22 mouse cellular contexts compared by ENCODE assay signal in the genomic region with DNA sequence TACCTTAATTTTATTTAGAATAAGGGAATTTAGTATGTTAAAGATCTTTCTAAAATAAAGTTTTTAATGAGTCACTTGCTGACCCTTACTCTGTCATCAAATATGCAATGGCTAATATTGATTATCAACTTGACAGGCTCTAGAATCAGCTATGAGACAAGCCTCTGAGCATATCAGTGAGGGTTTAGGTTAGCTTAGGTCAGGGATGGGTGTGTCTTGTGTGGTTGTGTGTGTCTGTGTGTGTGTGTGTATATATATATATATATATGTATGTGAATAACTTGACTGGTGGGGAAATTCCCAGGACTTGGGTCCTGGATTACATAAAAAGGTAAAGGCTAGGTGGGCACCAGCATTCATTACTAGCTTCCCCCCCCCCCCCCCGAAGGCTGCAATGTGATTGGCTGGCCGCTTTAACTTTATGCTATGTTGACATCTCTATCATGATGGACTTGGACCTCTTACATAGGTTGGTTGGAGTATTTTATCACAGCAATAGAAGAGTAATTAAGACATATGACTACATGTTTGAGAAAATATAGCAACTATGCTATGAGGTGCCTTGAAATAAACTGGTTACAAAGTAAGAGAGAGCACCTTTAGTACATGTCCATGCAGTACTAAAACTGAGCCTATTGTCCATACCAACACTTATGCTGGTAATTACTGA.
A peak's percentile ranks its signal among the peaks of the same experiment; 100 is the strongest.
DNase-seq lines count a peak whose midpoint lies in the region; ATAC-seq and TF ChIP-seq lines count a peak whose summit lies in the region.
"Had no signal": no experiment of that assay in that cellular context is flagged by ENCODE, and none has a peak within 500 bp of the region (broad histone marks: within the 10 kb centered on the region; RNA-seq: fewer than 3 reads in every experiment).

No protein-coding gene starts in this region.

- H3K4me2 ChIP-seq in intestine, embryonic 15.5 days (replicated peaks) = no peak overlapping the region
- H3K4me2 ChIP-seq in intestine, embryonic 16.5 days (ENCODE audit: low read depth, low read length) = no peak overlapping the region
- no peak overlapping the region for H3K4me2 ChIP-seq in intestine, postnatal 0 days (replicated peaks; ENCODE audit: low read depth)
- H3K4me2 ChIP-seq in neural tube, embryonic 15.5 days = no peak overlapping the region

- no peak for TF ChIP-seq CTCF in intestine, postnatal 0 days (IDR thresholded peaks at IDR 0.05; ENCODE audit: low read depth)

- intact Hi-C loops in heart, postnatal 10 days (cut with DNase I) = no loop called here

- no peak overlapping the region for H3K4me3 ChIP-seq in intestine, embryonic 15.5 days (replicated peaks)
- no peak overlapping the region for H3K4me3 ChIP-seq in intestine, embryonic 16.5 days (ENCODE audit: low read length)
- no peak overlapping the region for H3K4me3 ChIP-seq in intestine, postnatal 0 days (ENCODE audit: low read depth, low read length)
- H3K4me3 ChIP-seq in neural tube, embryonic 15.5 days (replicated peaks) = no peak overlapping the region

- peak; percentile 76 for ATAC-seq in intestine, embryonic 15.5 days
- ATAC-seq in intestine, embryonic 16.5 days = peak; percentile 88
- ATAC-seq in intestine, postnatal 0 days = peak; percentile 92
- ATAC-seq in neural tube, embryonic 15.5 days (ENCODE audit: low FRiP score) = no peak
- ATAC-seq: activated CD4-positive, CD25-positive, alpha-beta regulatory T cell, adult 4 months; CD4-positive, CD25-positive, alpha-beta regulatory T cell, adult 4 months; Patski had no signal

- 0 out of 2 replicates have a peak, but pooled peaks cover 7% of the 10 kb centered on the region for H3K36me3 ChIP-seq in intestine, embryonic 15.5 days
- 0 out of 2 replicates have a peak, but pooled peaks cover 8% of the 10 kb centered on the region for H3K36me3 ChIP-seq in intestine, embryonic 16.5 days (ENCODE audit: control insufficient read depth, insufficient read depth, low read length)
- H3K36me3 ChIP-seq in intestine, postnatal 0 days (ENCODE audit: control insufficient read depth, insufficient read depth) = peaks cover 27% of the 10 kb centered on the region
- H3K36me3 ChIP-seq in neural tube, embryonic 15.5 days = peaks cover 19% of the 10 kb centered on the region

- H3K4me1 ChIP-seq in intestine, embryonic 15.5 days (replicated peaks) = no peaks in the 10 kb centered on the region
- no peaks in the 10 kb centered on the region for H3K4me1 ChIP-seq in intestine, embryonic 16.5 days (ENCODE audit: control insufficient read depth, insufficient read depth, low read length)
- no peaks in the 10 kb centered on the region for H3K4me1 ChIP-seq in intestine, postnatal 0 days (replicated peaks; ENCODE audit: control insufficient read depth, insufficient read depth, low read length)
- H3K4me1 ChIP-seq in neural tube, embryonic 15.5 days = no peaks in the 10 kb centered on the region

- peak; percentile 19 for DNase-seq in large intestine, adult 2 months (ENCODE audit: low read depth, low spot score)
- no peak for DNase-seq in lung, postnatal 10 days
- no peak for DNase-seq in lung, postnatal 14 days
- DNase-seq in heart, postnatal 10 days = no peak
- DNase-seq: adrenal gland, adult 2 months; adrenal gland, adult 8-10 months; adrenal gland, postnatal 10 days; adrenal gland, postnatal 14 days; adrenal gland, postnatal 25 days; adrenal gland, postnatal 36 days; B cell, adult 2 months; cerebellum, adult 11 months; cerebellum, adult 11-12 months had no signal

- H3K27ac ChIP-seq in intestine, embryonic 15.5 days = no peak overlapping the region
- no peak overlapping the region for H3K27ac ChIP-seq in intestine, embryonic 16.5 days (ENCODE audit: low read length)
- H3K27ac ChIP-seq in intestine, postnatal 0 days (ENCODE audit: low read depth, low read length) = no peak overlapping the region
- no peak overlapping the region for H3K27ac ChIP-seq in neural tube, embryonic 15.5 days (replicated peaks)

- no peaks in the 10 kb centered on the region for H3K9me3 ChIP-seq in intestine, embryonic 15.5 days
- no peaks in the 10 kb centered on the region for H3K9me3 ChIP-seq in intestine, embryonic 16.5 days (ENCODE audit: control insufficient read depth, low read length)
- H3K9me3 ChIP-seq in intestine, postnatal 0 days (ENCODE audit: control insufficient read depth) = no peaks in the 10 kb centered on the region
- H3K9me3 ChIP-seq in neural tube, embryonic 15.5 days (replicated peaks) = no peaks in the 10 kb centered on the region
- H3K9me3 ChIP-seq: G1E had no signal

- WGBS in intestine, embryonic 15.5 days = 83% methylated on average over 2 of the region's 2 CpGs
- WGBS in intestine, embryonic 16.5 days = 93% methylated on average over 2 of the region's 2 CpGs
- WGBS in intestine, postnatal 0 days = 66% methylated on average over 2 of the region's 2 CpGs
- WGBS in large intestine, adult 2 months = 77% methylated on average over 2 of the region's 2 CpGs
- 92% methylated on average over 2 of the region's 2 CpGs for WGBS in neural tube, embryonic 15.5 days

- H3K27me3 ChIP-seq in intestine, embryonic 15.5 days (replicated peaks) = no peaks in the 10 kb centered on the region
- H3K27me3 ChIP-seq in intestine, embryonic 16.5 days (replicated peaks; ENCODE audit: control insufficient read depth, insufficient read depth, low read length) = no peaks in the 10 kb centered on the region
- H3K27me3 ChIP-seq in intestine, postnatal 0 days (replicated peaks; ENCODE audit: control insufficient read depth, insufficient read depth, low read length) = no peaks in the 10 kb centered on the region
- H3K27me3 ChIP-seq in neural tube, embryonic 15.5 days (replicated peaks) = no peaks in the 10 kb centered on the region
- H3K27me3 ChIP-seq: CH12.LX, Patski had no signal

- no peak overlapping the region for H3K9ac ChIP-seq in intestine, embryonic 15.5 days
- H3K9ac ChIP-seq in intestine, embryonic 16.5 days (ENCODE audit: low read depth, low read length) = no peak overlapping the region
- H3K9ac ChIP-seq in intestine, postnatal 0 days (ENCODE audit: low read depth, low read length) = no peak overlapping the region
- no peak overlapping the region for H3K9ac ChIP-seq in neural tube, embryonic 15.5 days (replicated peaks)
